Mouse (Mus musculus) layer of hippocampus, postnatal 25 days (tissue): ENCODE measurements around the gene Pabpc4. TPM values are rescaled to one million over a fixed set of nuclear protein-coding genes. Genes with fewer than 3 reads are reported as not detected.

ENCODE experiments used
- DNase-seq, 2 experiments: peaks; one replicate each; pipeline ENCODE4 v3.0.0; 2022; ENCODE audit warnings: mixed read lengths in 2 of 2, low spot score in 1 of 2; ENCODE audit errors: extremely low spot score in 1 of 2
- total RNA-seq, 2 experiments: library from RNA; stranded (reverse); gene quantifications; 2 replicates each; pipeline ENCODE4 v1.2.3; 2021

Pabpc4 gene
- 10 to 100 TPM; 46.3 to 46.5 TPM for total RNA-seq

- DNase-seq = no peak
These were observed at the start of gene Pabpc4 for GRCm38 (mm10) chr4:123261721-123262401. Gene Pabpc4, plus strand, starts transcription at chr4:123262351.

GRCm38 (mm10) chr4:123213975-123214374, 48.2 kb upstream of the Pabpc4 start:
- no peak for DNase-seq

- DNase-seq = no peak
These were observed 46.8 kb upstream of the Pabpc4 start for GRCm38 (mm10) chr4:123215367-123215766.

- peak in 1 of 2 experiments; percentile 65 for DNase-seq
These were observed 45.4 kb upstream of the Pabpc4 start for GRCm38 (mm10) chr4:123216782-123217181.

GRCm38 (mm10) chr4:123219720-123220357, 42.3 kb upstream of the Pabpc4 start:
- DNase-seq = peak; percentile 69 to 89

- DNase-seq = no peak
These were observed 41.5 kb upstream of the Pabpc4 start for GRCm38 (mm10) chr4:123220637-123221036.

GRCm38 (mm10) chr4:123223309-123223708, 38.8 kb upstream of the Pabpc4 start:
- no peak for DNase-seq

- no peak for DNase-seq
These were observed 36.3 kb upstream of the Pabpc4 start for GRCm38 (mm10) chr4:123225718-123226403.

- DNase-seq = no peak
These were observed 34.4 kb upstream of the Pabpc4 start for GRCm38 (mm10) chr4:123227707-123228106.

GRCm38 (mm10) chr4:123228270-123228669, 33.9 kb upstream of the Pabpc4 start:
- no peak for DNase-seq

GRCm38 (mm10) chr4:123229166-123229565, 33.0 kb upstream of the Pabpc4 start:
- DNase-seq = no peak

GRCm38 (mm10) chr4:123232841-123233240, 29.3 kb upstream of the Pabpc4 start:
- DNase-seq = no peak

GRCm38 (mm10) chr4:123233492-123234084, 28.6 kb upstream of the Pabpc4 start, which contains the start of gene Heyl:
Gene Heyl, plus strand, starts transcription at chr4:123233556.
- no peak for DNase-seq

GRCm38 (mm10) chr4:123235835-123236430, 26.2 kb upstream of the Pabpc4 start:
- no peak for DNase-seq

- no peak for DNase-seq
These were observed 25.6 kb upstream of the Pabpc4 start for GRCm38 (mm10) chr4:123236431-123237031.

- no peak for DNase-seq
These were observed 24.5 kb upstream of the Pabpc4 start for GRCm38 (mm10) chr4:123237386-123238266.

GRCm38 (mm10) chr4:123239361-123240203, 22.6 kb upstream of the Pabpc4 start:
- no peak for DNase-seq

GRCm38 (mm10) chr4:123246221-123246620, 15.9 kb upstream of the Pabpc4 start:
- DNase-seq = no peak
